Mouse (Mus musculus) layer of hippocampus, adult 11-12 months (tissue): Measurements from ENCODE around the gene Glipr2.

Experiments
- DNase-seq: peaks from one replicate; pipeline ENCODE4 v3.0.0; 2022; ENCODE audit warnings: low spot score

Glipr2 gene

GRCm38 (mm10) chr4:43970393-43971330 lies 13.5 kb downstream of the Glipr2 start:
- DNase-seq, result no peak

- no peak for DNase-seq
These were observed 14.4 kb downstream of the Glipr2 start for GRCm38 (mm10) chr4:43971541-43972136.

- DNase-seq, result no peak
These were observed 15.0 kb downstream of the Glipr2 start for GRCm38 (mm10) chr4:43972137-43972591.

GRCm38 (mm10) chr4:43973526-43973981 lies 16.4 kb downstream of the Glipr2 start:
- DNase-seq, result peak; percentile 52

- DNase-seq, result no peak
These were observed 17.9 kb downstream of the Glipr2 start for GRCm38 (mm10) chr4:43974914-43975616.

- DNase-seq, result no peak
These were observed 19.1 kb downstream of the Glipr2 start for GRCm38 (mm10) chr4:43976223-43976740.

GRCm38 (mm10) chr4:43978521-43979443 lies 21.6 kb downstream of the Glipr2 start:
- no peak for DNase-seq

- peak; percentile 89 for DNase-seq
These were observed 22.5 kb downstream of the Glipr2 start for GRCm38 (mm10) chr4:43979746-43980145.

- no peak for DNase-seq
These were observed 23.0 kb downstream of the Glipr2 start for GRCm38 (mm10) chr4:43980236-43980635.

GRCm38 (mm10) chr4:43980846-43981245 lies 23.6 kb downstream of the Glipr2 start:
- DNase-seq, result no peak

- DNase-seq, result no peak
These were observed 24.1 kb downstream of the Glipr2 start for GRCm38 (mm10) chr4:43981251-43981650.

GRCm38 (mm10) chr4:43982053-43982732 lies 25.0 kb downstream of the Glipr2 start:
- peak; percentile 95 for DNase-seq

- DNase-seq, result no peak
These were observed 26.0 kb downstream of the Glipr2 start, which contains the start of gene Ccin for GRCm38 (mm10) chr4:43983181-43983580. Gene Ccin, plus strand, starts transcription at chr4:43983483.

- no peak for DNase-seq
These were observed 26.6 kb downstream of the Glipr2 start for GRCm38 (mm10) chr4:43983756-43984155.

- DNase-seq, result no peak
These were observed 27.1 kb downstream of the Glipr2 start for GRCm38 (mm10) chr4:43984326-43984725.

GRCm38 (mm10) chr4:43988976-43989375 lies 31.8 kb downstream of the Glipr2 start:
- no peak for DNase-seq

GRCm38 (mm10) chr4:43993072-43993471 lies 35.9 kb downstream of the Glipr2 start:
- DNase-seq, result no peak

GRCm38 (mm10) chr4:43994342-43994741 lies 37.1 kb downstream of the Glipr2 start:
- DNase-seq, result no peak

GRCm38 (mm10) chr4:44003622-44004021 lies 46.4 kb downstream of the Glipr2 start:
- DNase-seq, result no peak

- DNase-seq, result no peak
These were observed 46.9 kb downstream of the Glipr2 start, which contains the start of gene Clta for GRCm38 (mm10) chr4:44004126-44004525. Gene Clta, plus strand, starts transcription at chr4:44004452.
